Mouse (Mus musculus): ENCODE results near the gene Bdh1. TPM values are rescaled to one million over a fixed set of nuclear protein-coding genes. Genes with fewer than 3 reads are reported as not detected.

Gene Bdh1
- polyA plus RNA-seq, 1 experiment from 2014 or later, result 208 TPM

GRCm38 (mm10) chr16:31492921-31493549 is 71.0 kb downstream of the Bdh1 start:
- Histone ChIP-seq H3K27ac (ENCODE audit: low read depth) (no peak overlapping the region), H3K4me3 (ENCODE audit: low read depth, low read length) (no peak overlapping the region), H3K9ac (replicated peaks) (no peak overlapping the region), H3K27me3 (ENCODE audit: insufficient read depth, low read length) (no peaks in the 10 kb centered on the region), H3K4me2 (ENCODE audit: low read depth, low read length) (0 out of 2 replicates have a peak overlapping the region, but pooled peaks have one; percentile 6), H3K9me3 (ENCODE audit: low read length) (no peaks in the 10 kb centered on the region), H3K36me3 (replicated peaks; ENCODE audit: insufficient read depth, low read length) (no peaks in the 10 kb centered on the region), H3K4me1 (ENCODE audit: insufficient read depth) (peaks cover 4% of the 10 kb centered on the region; the same call in 1 of the 2 replicates)
- ATAC-seq (no peak), DNase-seq (no peak)
- TF ChIP-seq CTCF (IDR thresholded peaks at IDR 0.05; ENCODE audit: low read depth) (no peak), EP300 (IDR thresholded peaks at IDR 0.05; ENCODE audit: low read depth) (no peak)
- WGBS (ENCODE audit: insufficient replicate concordance), result 40% methylated on average over 12 of the region's 12 CpGs

- peaks cover 4% of the 10 kb centered on the region; the same call in 1 of the 2 replicates for H3K4me1 ChIP-seq (ENCODE audit: insufficient read depth)
- WGBS (ENCODE audit: insufficient replicate concordance), result 50% methylated on average over 6 of the region's 6 CpGs
- ATAC-seq (peak; percentile 94), DNase-seq (peak; percentile 48)
- H3K27ac ChIP-seq (ENCODE audit: low read depth), result no peak overlapping the region
- 0 out of 2 replicates have a peak overlapping the region, but pooled peaks have one; percentile 6 for H3K4me2 ChIP-seq (ENCODE audit: low read depth, low read length)
- no peaks in the 10 kb centered on the region for H3K9me3 ChIP-seq (ENCODE audit: low read length)
- no peak overlapping the region for H3K9ac ChIP-seq (replicated peaks)
- TF ChIP-seq CTCF (IDR thresholded peaks at IDR 0.05; ENCODE audit: low read depth), result no peak
- no peak for TF ChIP-seq EP300 (IDR thresholded peaks at IDR 0.05; ENCODE audit: low read depth)
- no peak overlapping the region for H3K4me3 ChIP-seq (ENCODE audit: low read depth, low read length)
- H3K36me3 ChIP-seq (replicated peaks; ENCODE audit: insufficient read depth, low read length), result no peaks in the 10 kb centered on the region
- H3K27me3 ChIP-seq (ENCODE audit: insufficient read depth, low read length), result no peaks in the 10 kb centered on the region
Observed at GRCm38 (mm10) chr16:31493550-31493965, 71.5 kb downstream of the Bdh1 start.

GRCm38 (mm10) chr16:31493991-31494390 is 71.9 kb downstream of the Bdh1 start:
- Histone ChIP-seq H3K4me3 (ENCODE audit: low read depth, low read length) (no peak overlapping the region), H3K9ac (replicated peaks) (no peak overlapping the region), H3K4me1 (ENCODE audit: insufficient read depth) (peaks cover 4% of the 10 kb centered on the region; the same call in 1 of the 2 replicates), H3K36me3 (replicated peaks; ENCODE audit: insufficient read depth, low read length) (no peaks in the 10 kb centered on the region), H3K4me2 (ENCODE audit: low read depth, low read length) (0 out of 2 replicates have a peak overlapping the region, but pooled peaks have one; percentile 6), H3K9me3 (ENCODE audit: low read length) (no peaks in the 10 kb centered on the region), H3K27ac (ENCODE audit: low read depth) (no peak overlapping the region), H3K27me3 (ENCODE audit: insufficient read depth, low read length) (no peaks in the 10 kb centered on the region)
- 62% methylated on average over 6 of the region's 6 CpGs for WGBS (ENCODE audit: insufficient replicate concordance)
- ATAC-seq (peak; percentile 80), DNase-seq (peak; percentile 30)
- TF ChIP-seq EP300 (IDR thresholded peaks at IDR 0.05; ENCODE audit: low read depth) (no peak), CTCF (IDR thresholded peaks at IDR 0.05; ENCODE audit: low read depth) (no peak)

- no peak for ATAC-seq
- H3K4me2 ChIP-seq (ENCODE audit: low read depth, low read length), result no peak overlapping the region
- no peak for TF ChIP-seq CTCF (IDR thresholded peaks at IDR 0.05; ENCODE audit: low read depth)
- no peak for TF ChIP-seq EP300 (IDR thresholded peaks at IDR 0.05; ENCODE audit: low read depth)
- no peak overlapping the region for H3K9ac ChIP-seq (replicated peaks)
- H3K27me3 ChIP-seq (ENCODE audit: insufficient read depth, low read length), result no peaks in the 10 kb centered on the region
- peaks cover 4% of the 10 kb centered on the region; the same call in 1 of the 2 replicates for H3K4me1 ChIP-seq (ENCODE audit: insufficient read depth)
- DNase-seq, result no peak
- H3K36me3 ChIP-seq (replicated peaks; ENCODE audit: insufficient read depth, low read length), result no peaks in the 10 kb centered on the region
- 62% methylated on average over 7 of the region's 7 CpGs for WGBS (ENCODE audit: insufficient replicate concordance)
- no peak overlapping the region for H3K27ac ChIP-seq (ENCODE audit: low read depth)
- no peaks in the 10 kb centered on the region for H3K9me3 ChIP-seq (ENCODE audit: low read length)
- H3K4me3 ChIP-seq (ENCODE audit: low read depth, low read length), result no peak overlapping the region
Observed at GRCm38 (mm10) chr16:31495356-31495755, 73.3 kb downstream of the Bdh1 start.

DNA sequence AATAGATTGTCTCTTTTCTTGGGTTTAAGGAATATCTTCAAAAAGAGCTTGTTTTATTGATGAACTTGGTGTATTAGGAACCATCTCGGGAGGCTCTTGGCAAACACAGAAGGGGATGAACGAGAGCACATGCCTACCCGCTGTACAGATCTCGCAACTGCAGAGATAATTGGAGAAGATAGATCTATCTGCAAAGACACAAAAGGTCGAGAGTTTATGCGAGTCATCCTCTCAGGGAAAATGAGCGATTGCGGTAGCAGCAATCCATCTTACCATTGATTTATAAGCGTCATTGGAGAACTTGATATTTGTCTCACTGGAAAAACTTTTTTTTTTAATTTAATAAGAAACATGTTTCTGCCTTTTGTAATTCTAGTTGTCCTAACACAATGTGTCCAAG is 73.7 kb downstream of the Bdh1 start:
- no peak for ATAC-seq
- Histone ChIP-seq H3K9ac (replicated peaks) (no peak overlapping the region), H3K27me3 (ENCODE audit: insufficient read depth, low read length) (no peaks in the 10 kb centered on the region), H3K4me2 (ENCODE audit: low read depth, low read length) (no peak overlapping the region), H3K36me3 (replicated peaks; ENCODE audit: insufficient read depth, low read length) (no peaks in the 10 kb centered on the region), H3K9me3 (ENCODE audit: low read length) (no peaks in the 10 kb centered on the region), H3K4me1 (ENCODE audit: insufficient read depth) (peaks cover 4% of the 10 kb centered on the region; the same call in 1 of the 2 replicates), H3K27ac (ENCODE audit: low read depth) (no peak overlapping the region), H3K4me3 (ENCODE audit: low read depth, low read length) (no peak overlapping the region)
- 74% methylated on average over 9 of the region's 9 CpGs for WGBS (ENCODE audit: insufficient replicate concordance)
- no peak for DNase-seq
- TF ChIP-seq EP300 (IDR thresholded peaks at IDR 0.05; ENCODE audit: low read depth) (no peak), CTCF (IDR thresholded peaks at IDR 0.05; ENCODE audit: low read depth) (no peak)

DNA sequence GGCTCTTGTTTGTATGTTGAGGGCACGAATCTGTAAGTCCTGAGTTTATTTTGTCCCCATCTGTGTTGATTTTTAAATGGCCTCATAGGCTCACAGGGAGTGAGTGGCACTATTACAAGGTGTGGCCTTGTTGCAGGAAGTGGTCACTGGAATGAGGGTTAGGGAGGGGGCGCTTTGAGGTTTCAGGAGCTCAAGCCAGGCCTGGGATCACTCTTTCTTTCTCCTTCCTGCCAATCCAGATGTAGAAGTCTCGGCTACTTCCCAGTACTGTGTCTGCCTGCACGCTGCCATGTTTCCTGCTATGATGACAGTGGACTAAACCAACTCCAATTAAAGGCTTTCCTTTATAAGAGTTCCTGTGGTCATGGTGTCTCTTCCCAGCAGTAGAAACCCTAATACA is 76.3 kb downstream of the Bdh1 start:
- 61% methylated on average over 4 of the region's 4 CpGs for WGBS (ENCODE audit: insufficient replicate concordance)
- H3K36me3 ChIP-seq (replicated peaks; ENCODE audit: insufficient read depth, low read length), result no peaks in the 10 kb centered on the region
- no peaks in the 10 kb centered on the region for H3K27me3 ChIP-seq (ENCODE audit: insufficient read depth, low read length)
- no peaks in the 10 kb centered on the region for H3K9me3 ChIP-seq (ENCODE audit: low read length)
- H3K9ac ChIP-seq (replicated peaks), result no peak overlapping the region
- TF ChIP-seq EP300 (IDR thresholded peaks at IDR 0.05; ENCODE audit: low read depth) (no peak), CTCF (IDR thresholded peaks at IDR 0.05; ENCODE audit: low read depth) (no peak)
- no peak for ATAC-seq
- H3K27ac ChIP-seq (ENCODE audit: low read depth), result no peak overlapping the region
- H3K4me2 ChIP-seq (ENCODE audit: low read depth, low read length), result no peak overlapping the region
- no peak for DNase-seq
- no peak overlapping the region for H3K4me3 ChIP-seq (ENCODE audit: low read depth, low read length)
- H3K4me1 ChIP-seq (ENCODE audit: insufficient read depth), result no peaks in the 10 kb centered on the region
